In the genomic region with DNA sequence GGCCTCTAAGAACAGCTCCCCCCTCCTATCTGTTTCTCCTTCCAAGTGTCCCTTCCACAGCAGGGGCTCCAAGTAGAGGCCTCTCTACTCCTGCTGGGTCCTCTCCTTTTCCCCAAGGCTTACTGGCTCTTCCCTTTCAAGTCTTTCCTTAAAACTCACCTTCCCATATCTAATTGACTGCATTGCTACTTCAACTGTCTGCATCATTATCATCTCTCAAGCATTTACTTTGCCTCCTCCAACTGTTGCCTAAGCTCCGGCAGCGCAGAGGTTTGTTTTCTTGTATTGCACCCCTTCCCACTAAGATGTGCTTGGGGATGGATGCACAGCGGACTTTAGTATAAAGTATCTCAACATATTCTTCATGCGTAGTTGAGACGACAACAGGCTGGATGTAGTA, we compare ENCODE assay signal across 8 mouse cellular contexts. TPM values are rescaled to one million over a fixed set of nuclear protein-coding genes. Genes with fewer than 3 reads are reported as not detected.
DNase-seq lines count a peak whose midpoint lies in the region; ATAC-seq and TF ChIP-seq lines count a peak whose summit lies in the region.

No protein-coding gene starts in this region.

- peak; percentile 27 for DNase-seq in lung, embryonic 14.5 days
- no peak for DNase-seq in lung, postnatal 4 days
- DNase-seq in cerebellum, postnatal 36 days: no peak
- DNase-seq in gastrocnemius, postnatal 10 days: no peak
- DNase-seq in cerebellum, adult 9-11 months: no peak

- 0 out of 2 replicates have a peak, but pooled peaks cover 5% of the 10 kb centered on the region for H3K4me1 ChIP-seq in lung, embryonic 14.5 days (ENCODE audit: insufficient read depth)
- H3K4me1 ChIP-seq in embryonic facial prominence, embryonic 13.5 days: peaks cover 25% of the 10 kb centered on the region
- peaks cover 26% of the 10 kb centered on the region for H3K4me1 ChIP-seq in intestine, embryonic 16.5 days (ENCODE audit: control insufficient read depth, insufficient read depth, low read length)
- peaks cover 8% of the 10 kb centered on the region for H3K4me1 ChIP-seq in neural tube, embryonic 14.5 days (ENCODE audit: control insufficient read depth, insufficient read depth, low read length)

- peaks cover 43% of the 10 kb centered on the region for H3K36me3 ChIP-seq in lung, embryonic 14.5 days (ENCODE audit: insufficient read depth)
- H3K36me3 ChIP-seq in embryonic facial prominence, embryonic 13.5 days: peaks cover 42% of the 10 kb centered on the region
- H3K36me3 ChIP-seq in intestine, embryonic 16.5 days (ENCODE audit: control insufficient read depth, insufficient read depth, low read length): peaks cover 26% of the 10 kb centered on the region
- H3K36me3 ChIP-seq in neural tube, embryonic 14.5 days (ENCODE audit: control insufficient read depth, insufficient read depth, low read length): no peaks in the 10 kb centered on the region

- no peak overlapping the region for H3K27ac ChIP-seq in lung, embryonic 14.5 days (ENCODE audit: low read depth)
- H3K27ac ChIP-seq in embryonic facial prominence, embryonic 13.5 days: peak overlapping the region; percentile 28; the same call in 1 of the 2 replicates
- H3K27ac ChIP-seq in intestine, embryonic 16.5 days (ENCODE audit: low read length): no peak overlapping the region
- H3K27ac ChIP-seq in neural tube, embryonic 14.5 days (ENCODE audit: low read depth, low read length): no peak overlapping the region

- no peaks in the 10 kb centered on the region for H3K9me3 ChIP-seq in lung, embryonic 14.5 days (ENCODE audit: low read depth, low read length)
- H3K9me3 ChIP-seq in embryonic facial prominence, embryonic 13.5 days: no peaks in the 10 kb centered on the region
- H3K9me3 ChIP-seq in intestine, embryonic 16.5 days (ENCODE audit: control insufficient read depth, low read length): peaks cover 3% of the 10 kb centered on the region; the same call in 1 of the 2 replicates
- H3K9me3 ChIP-seq in neural tube, embryonic 14.5 days (ENCODE audit: control insufficient read depth, low read length): no peaks in the 10 kb centered on the region

- peak overlapping the region; percentile 62 for H3K4me3 ChIP-seq in lung, embryonic 14.5 days (ENCODE audit: low read depth, low read length)
- H3K4me3 ChIP-seq in embryonic facial prominence, embryonic 13.5 days: peak overlapping the region; percentile 66
- H3K4me3 ChIP-seq in intestine, embryonic 16.5 days (ENCODE audit: low read length): peak overlapping the region; percentile 74
- H3K4me3 ChIP-seq in neural tube, embryonic 14.5 days (ENCODE audit: low read depth, low read length): peak overlapping the region; percentile 63

- H3K9ac ChIP-seq in lung, embryonic 14.5 days: peak overlapping the region; percentile 75
- H3K9ac ChIP-seq in embryonic facial prominence, embryonic 13.5 days: peak overlapping the region; percentile 82
- peak overlapping the region; percentile 81 for H3K9ac ChIP-seq in intestine, embryonic 16.5 days (ENCODE audit: low read depth, low read length)
- H3K9ac ChIP-seq in neural tube, embryonic 14.5 days (replicated peaks; ENCODE audit: low read depth, low read length): peak overlapping the region; percentile 55; the same call in 1 of the 2 replicates

- no peaks in the 10 kb centered on the region for H3K27me3 ChIP-seq in lung, embryonic 14.5 days (ENCODE audit: insufficient read depth, low read length)
- H3K27me3 ChIP-seq in embryonic facial prominence, embryonic 13.5 days: no peaks in the 10 kb centered on the region
- H3K27me3 ChIP-seq in intestine, embryonic 16.5 days (replicated peaks; ENCODE audit: control insufficient read depth, insufficient read depth, low read length): no peaks in the 10 kb centered on the region
- no peaks in the 10 kb centered on the region for H3K27me3 ChIP-seq in neural tube, embryonic 14.5 days (ENCODE audit: control insufficient read depth, insufficient read depth, low read length)

- peak overlapping the region; percentile 69 for H3K4me2 ChIP-seq in lung, embryonic 14.5 days
- H3K4me2 ChIP-seq in embryonic facial prominence, embryonic 13.5 days: peak overlapping the region; percentile 77
- peak overlapping the region; percentile 79 for H3K4me2 ChIP-seq in intestine, embryonic 16.5 days (ENCODE audit: low read depth, low read length)
- peak overlapping the region; percentile 68 for H3K4me2 ChIP-seq in neural tube, embryonic 14.5 days (ENCODE audit: low read depth, low read length)

- 5% methylated on average over 5 of the region's 5 CpGs for WGBS in lung, embryonic 14.5 days
- 2% methylated on average over 5 of the region's 5 CpGs for WGBS in embryonic facial prominence, embryonic 13.5 days
- under 1% methylated on average over 5 of the region's 5 CpGs for WGBS in intestine, embryonic 16.5 days
- WGBS in neural tube, embryonic 14.5 days: 2% methylated on average over 5 of the region's 5 CpGs

- no peak for ATAC-seq in lung, embryonic 14.5 days (ENCODE audit: insufficient read depth)
- ATAC-seq in embryonic facial prominence, embryonic 13.5 days (ENCODE audit: insufficient number of reproducible peaks, insufficient read depth, low FRiP score, low TSS enrichment, low read depth): no peak
- ATAC-seq in intestine, embryonic 16.5 days: no peak
- ATAC-seq in neural tube, embryonic 14.5 days (ENCODE audit: low read depth): no peak

- TF ChIP-seq CTCF in lung, embryonic 14.5 days (IDR thresholded peaks at IDR 0.05; ENCODE audit: low read depth): no peak

RNA-seq across cellular contexts. Expression of gene Pold2, which starts 0.7 kb away (rescaled TPM):
- 148 and 156 TPM in 2 replicates for polyA plus RNA-seq in lung, embryonic 14.5 days (2014; fragmentation: Nextera tagmentation; extraction: Ambion mirVana)
- polyA plus RNA-seq in embryonic facial prominence, embryonic 13.5 days (2015; fragmentation: Nextera tagmentation; extraction: Ambion mirVana): 110 and 138 TPM in 2 replicates
- 119 and 141 TPM in 2 replicates for polyA plus RNA-seq in intestine, embryonic 16.5 days (2015; fragmentation: Nextera tagmentation; extraction: Ambion mirVana)
- 48.2 and 48.6 TPM in 2 replicates for polyA plus RNA-seq in neural tube, embryonic 14.5 days (2014; fragmentation: Nextera tagmentation; extraction: Ambion mirVana)
- total RNA-seq in gastrocnemius, postnatal 10 days (2021): 10 to 100 TPM; 36.7 to 45.4 TPM

RNA-seq across cellular contexts. Expression of gene Aebp1, which starts 15.7 kb away (rescaled TPM):
- polyA plus RNA-seq in lung, embryonic 14.5 days (2014; fragmentation: Nextera tagmentation; extraction: Ambion mirVana): 30.8 and 32.5 TPM in 2 replicates
- 32.9 and 38.7 TPM in 2 replicates for polyA plus RNA-seq in embryonic facial prominence, embryonic 13.5 days (2015; fragmentation: Nextera tagmentation; extraction: Ambion mirVana)
- 38.4 and 39.7 TPM in 2 replicates for polyA plus RNA-seq in intestine, embryonic 16.5 days (2015; fragmentation: Nextera tagmentation; extraction: Ambion mirVana)
- 1.7 and 27.4 TPM in 2 replicates for polyA plus RNA-seq in neural tube, embryonic 14.5 days (2014; fragmentation: Nextera tagmentation; extraction: Ambion mirVana)
- 10 to 100 TPM; 46.5 to 59.8 TPM for total RNA-seq in gastrocnemius, postnatal 10 days (2021)

RNA-seq across cellular contexts. Expression of gene Myl7, which starts 21.2 kb away (rescaled TPM):
- 21.4 and 344 TPM in 2 replicates for polyA plus RNA-seq in lung, embryonic 14.5 days (2014; fragmentation: Nextera tagmentation; extraction: Ambion mirVana)
- 1.3 and 10.3 TPM in 2 replicates for polyA plus RNA-seq in embryonic facial prominence, embryonic 13.5 days (2015; fragmentation: Nextera tagmentation; extraction: Ambion mirVana)
- 75.3 and 88.3 TPM in 2 replicates for polyA plus RNA-seq in intestine, embryonic 16.5 days (2015; fragmentation: Nextera tagmentation; extraction: Ambion mirVana)
- not detected in 2 replicates for polyA plus RNA-seq in neural tube, embryonic 14.5 days (2014; fragmentation: Nextera tagmentation; extraction: Ambion mirVana)
- total RNA-seq in gastrocnemius, postnatal 10 days (2021): not detected

RNA-seq across cellular contexts. Expression of gene Polm, which starts 39.6 kb away (rescaled TPM):
- polyA plus RNA-seq in lung, embryonic 14.5 days (2014; fragmentation: Nextera tagmentation; extraction: Ambion mirVana): 6.8 and 7.7 TPM in 2 replicates
- polyA plus RNA-seq in embryonic facial prominence, embryonic 13.5 days (2015; fragmentation: Nextera tagmentation; extraction: Ambion mirVana): 11.4 and 13.6 TPM in 2 replicates
- polyA plus RNA-seq in intestine, embryonic 16.5 days (2015; fragmentation: Nextera tagmentation; extraction: Ambion mirVana): 12.5 and 13.3 TPM in 2 replicates
- 5.1 and 5.2 TPM in 2 replicates for polyA plus RNA-seq in neural tube, embryonic 14.5 days (2014; fragmentation: Nextera tagmentation; extraction: Ambion mirVana)
- 1 to 10 TPM; 4.3 to 8.7 TPM for total RNA-seq in gastrocnemius, postnatal 10 days (2021)
